Mouse (Mus musculus): ENCODE measurements around the gene Serpinb6b. TPM values are rescaled to one million over a fixed set of nuclear protein-coding genes. Genes with fewer than 3 reads are reported as not detected.
A peak's percentile ranks its signal among the peaks of the same experiment; 100 is the strongest.

The Serpinb6b gene
- polyA plus RNA-seq, 1 experiment from 2014 or later: 0.92 TPM

DNA sequence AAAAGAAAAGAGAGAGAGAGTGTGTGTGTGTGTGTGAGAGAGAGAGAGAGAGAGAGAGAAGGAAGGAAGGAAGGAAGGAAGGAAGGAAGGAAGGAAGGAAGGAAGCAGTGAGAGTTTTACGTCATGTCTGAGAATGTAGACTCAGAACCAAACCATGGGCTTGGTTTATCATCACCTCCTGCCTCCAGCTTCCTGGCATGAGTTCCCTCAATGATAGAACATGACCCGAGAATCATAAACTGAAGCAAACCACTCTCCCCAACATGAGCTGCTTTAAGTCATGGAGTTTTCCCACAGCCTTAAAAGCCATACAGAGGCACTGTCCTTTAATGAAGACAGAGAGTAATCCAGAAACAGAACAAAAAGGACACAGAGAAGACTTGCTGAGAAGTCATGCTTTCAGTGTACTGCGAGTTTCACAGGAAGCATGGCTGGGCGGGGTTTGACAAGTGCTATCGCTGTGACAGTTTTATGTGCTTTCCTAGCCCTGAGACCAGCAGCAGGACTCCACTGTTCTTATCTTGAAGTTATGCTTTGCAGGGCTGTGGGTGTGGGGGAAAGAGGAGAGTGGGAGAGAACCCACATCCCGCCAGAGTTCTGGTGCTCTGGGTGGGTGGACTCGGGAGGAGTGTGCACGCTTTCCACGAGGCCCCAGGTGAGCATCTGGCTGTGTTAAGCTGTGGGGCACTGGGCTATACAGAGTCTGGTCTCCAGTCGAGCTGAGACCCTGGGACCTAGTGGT is 28.3 kb downstream of the Serpinb6b start:
- Histone ChIP-seq H3K27ac (no peak overlapping the region), H3K9ac (no peak overlapping the region), H3K4me1 (no peaks in the 10 kb centered on the region), H3K9me3 (no peaks in the 10 kb centered on the region), H3K36me3 (no peaks in the 10 kb centered on the region), H3K27me3 (no peaks in the 10 kb centered on the region), H3K4me3 (no peak overlapping the region), H3K4me2 (replicated peaks) (no peak overlapping the region)
- 57% methylated on average over 10 of the region's 10 CpGs for WGBS
- ATAC-seq (ENCODE audit: low FRiP score, low read depth): no peak

DNA sequence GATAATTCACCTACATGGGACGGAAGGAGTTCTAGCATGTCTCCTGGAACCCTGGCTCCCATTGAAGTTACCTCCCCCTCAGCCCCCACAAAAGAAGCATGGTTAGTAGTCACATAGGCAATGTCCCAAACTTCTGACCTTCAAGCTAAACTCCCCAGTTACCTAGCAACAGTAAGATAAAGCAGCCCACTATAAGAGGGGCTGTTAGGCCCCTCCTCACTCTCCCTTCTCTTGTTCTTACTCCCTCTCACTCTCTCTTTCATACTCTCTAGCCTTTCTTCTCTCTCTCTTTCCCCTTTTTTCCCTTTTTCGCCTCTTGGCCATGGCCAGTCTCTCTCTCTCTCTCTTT is 28.9 kb downstream of the Serpinb6b start:
- no peak overlapping the region for H3K27ac ChIP-seq
- no peak overlapping the region for H3K4me2 ChIP-seq (replicated peaks)
- no peaks in the 10 kb centered on the region for H3K9me3 ChIP-seq
- no peaks in the 10 kb centered on the region for H3K27me3 ChIP-seq
- no peak overlapping the region for H3K4me3 ChIP-seq
- no peak for ATAC-seq (ENCODE audit: low FRiP score, low read depth)
- no peak overlapping the region for H3K9ac ChIP-seq
- WGBS: 84% methylated on average over 2 of the region's 2 CpGs
- no peaks in the 10 kb centered on the region for H3K4me1 ChIP-seq
- H3K36me3 ChIP-seq: no peaks in the 10 kb centered on the region

DNA sequence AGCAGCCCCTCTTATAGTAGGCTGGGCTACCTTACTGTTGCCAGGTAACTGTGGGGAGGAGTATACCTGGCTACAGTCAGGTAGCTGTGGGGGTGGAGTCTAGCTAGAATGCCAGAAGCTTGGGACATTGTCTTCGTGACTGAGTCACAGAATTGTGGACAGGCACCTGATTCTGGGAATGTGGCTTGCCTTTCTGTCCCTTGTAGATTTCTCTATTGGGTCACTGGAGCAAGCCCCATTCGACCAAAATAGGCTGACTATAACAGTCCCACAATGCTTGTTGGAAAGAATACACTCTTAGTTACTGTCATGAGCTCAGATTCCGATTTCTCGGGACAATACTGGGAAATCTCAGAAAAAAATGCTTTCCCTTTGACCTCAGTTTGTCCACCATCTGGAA is 30.0 kb downstream of the Serpinb6b start:
- Histone ChIP-seq H3K27ac (no peak overlapping the region), H3K36me3 (no peaks in the 10 kb centered on the region), H3K27me3 (no peaks in the 10 kb centered on the region), H3K4me3 (no peak overlapping the region), H3K9ac (no peak overlapping the region), H3K4me1 (no peaks in the 10 kb centered on the region), H3K4me2 (replicated peaks) (no peak overlapping the region), H3K9me3 (no peaks in the 10 kb centered on the region)
- 73% methylated on average over 4 of the region's 4 CpGs for WGBS
- no peak for ATAC-seq (ENCODE audit: low FRiP score, low read depth)

DNA sequence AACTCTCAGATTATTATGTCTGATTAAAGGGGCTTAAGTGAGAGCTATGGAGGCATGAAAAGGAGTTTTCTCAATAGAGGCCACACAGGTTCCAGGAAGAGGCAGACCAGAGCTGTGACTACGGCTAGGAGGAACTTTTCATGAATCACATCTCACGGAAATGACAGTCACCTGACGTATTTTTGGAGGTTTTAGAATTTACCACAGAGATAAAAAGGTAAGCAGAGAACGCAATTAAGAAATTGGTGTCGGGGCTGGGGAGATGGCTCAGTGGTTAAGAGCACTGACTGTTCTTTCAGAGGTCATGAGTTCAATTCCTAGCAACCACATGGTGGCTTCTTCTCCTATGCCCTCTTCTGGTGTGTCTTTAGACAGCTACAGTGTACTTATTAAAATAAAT is 36.3 kb downstream of the Serpinb6b start:
- Histone ChIP-seq H3K27me3 (no peaks in the 10 kb centered on the region), H3K9me3 (no peaks in the 10 kb centered on the region), H3K9ac (no peak overlapping the region), H3K4me1 (peaks cover 7% of the 10 kb centered on the region; the same call in 1 of the 2 replicates), H3K27ac (no peak overlapping the region), H3K36me3 (no peaks in the 10 kb centered on the region), H3K4me3 (no peak overlapping the region), H3K4me2 (replicated peaks) (no peak overlapping the region)
- no peak for ATAC-seq (ENCODE audit: low FRiP score, low read depth)
- WGBS: 92% methylated on average over 5 of the region's 5 CpGs

DNA sequence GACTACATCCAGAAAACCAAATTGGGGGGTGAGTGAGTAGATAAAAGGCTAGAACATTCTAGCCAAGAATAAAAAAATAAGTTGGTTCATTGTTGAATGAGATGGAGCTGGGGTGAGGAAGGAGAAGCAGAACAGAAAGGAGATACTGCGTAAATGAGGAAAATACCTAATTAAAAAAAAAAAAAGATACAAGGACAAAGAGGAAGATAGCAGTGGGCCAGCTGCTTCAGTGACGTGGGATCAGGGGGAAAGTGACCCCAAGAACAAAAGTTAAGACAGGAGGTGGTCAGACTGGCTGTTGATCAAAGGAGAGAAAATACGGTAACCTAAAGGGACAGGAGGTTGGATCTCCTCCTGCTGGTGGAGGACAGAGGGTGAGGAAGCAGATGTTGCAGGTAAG is 37.9 kb downstream of the Serpinb6b start, which contains the start of gene Serpinb9:
Gene Serpinb9 (plus strand): TSS at position 301 of the 400 bp plus-strand sequence.
- Histone ChIP-seq H3K36me3 (no peaks in the 10 kb centered on the region), H3K27me3 (no peaks in the 10 kb centered on the region), H3K27ac (peak within 1 kb of the TSS; percentile 65; the same call in 1 of the 2 replicates), H3K4me2 (replicated peaks) (peak within 1 kb of the TSS; percentile 63), H3K4me3 (peak within 1 kb of the TSS; percentile 42), H3K9me3 (no peaks in the 10 kb centered on the region), H3K4me1 (peaks cover 7% of the 10 kb centered on the region; the same call in 1 of the 2 replicates), H3K9ac (0 out of 2 replicates have a peak within 1 kb of the TSS, but pooled peaks have one; percentile 58)
- ATAC-seq (ENCODE audit: low FRiP score, low read depth): no peak
- 74% methylated on average over 3 of the region's 3 CpGs for WGBS

DNA sequence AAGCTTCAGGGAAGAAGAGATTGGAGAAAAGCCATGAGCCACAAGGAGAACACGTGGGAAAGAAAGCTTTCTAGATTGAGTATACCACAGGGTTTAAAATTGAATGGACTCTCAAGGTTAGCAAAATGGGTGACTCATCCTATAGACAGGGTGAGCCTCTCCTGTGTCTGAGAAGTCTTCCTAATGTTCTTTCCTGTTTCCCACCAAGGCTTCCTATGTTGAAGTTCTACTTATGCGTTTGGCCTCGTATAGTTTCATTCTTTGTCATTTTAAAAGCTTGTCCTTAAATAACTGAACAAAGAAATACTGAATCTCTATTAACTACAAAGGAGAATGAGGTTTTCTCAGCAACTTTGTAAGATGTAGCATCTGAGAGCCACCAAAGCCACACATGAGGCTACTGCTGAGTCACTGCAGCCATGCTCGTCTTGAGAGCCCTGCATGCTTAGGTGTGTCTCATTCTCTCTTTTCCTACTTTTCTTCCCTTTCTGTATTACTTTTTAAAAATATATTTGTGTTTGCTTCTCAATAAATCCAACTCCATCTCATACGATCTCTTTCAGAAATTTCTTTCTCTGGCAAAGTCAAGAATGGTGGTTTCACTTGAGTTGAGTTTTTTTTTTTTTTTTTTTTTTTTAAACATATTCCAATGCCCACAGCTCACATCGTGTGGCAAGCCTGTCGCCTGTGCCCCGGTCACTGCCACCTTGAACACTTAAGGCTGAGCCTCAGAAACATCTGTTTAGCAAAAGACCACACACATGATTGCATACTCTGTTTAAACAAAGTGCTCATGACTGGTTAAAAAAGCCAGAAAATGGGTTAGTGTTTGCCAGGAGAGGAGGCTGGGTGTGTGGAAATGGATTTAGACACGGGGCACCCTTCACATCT is 38.8 kb downstream of the Serpinb6b start:
- Histone ChIP-seq H3K4me1 (peaks cover 7% of the 10 kb centered on the region; the same call in 1 of the 2 replicates), H3K36me3 (no peaks in the 10 kb centered on the region), H3K4me3 (peak overlapping the region; percentile 42), H3K27ac (peak overlapping the region; percentile 65), H3K9me3 (no peaks in the 10 kb centered on the region), H3K9ac (0 out of 2 replicates have a peak overlapping the region, but pooled peaks have one; percentile 58), H3K27me3 (no peaks in the 10 kb centered on the region), H3K4me2 (replicated peaks) (peak overlapping the region; percentile 63)
- no peak for ATAC-seq (ENCODE audit: low FRiP score, low read depth)
- WGBS: 57% methylated on average over 9 of the region's 9 CpGs

DNA sequence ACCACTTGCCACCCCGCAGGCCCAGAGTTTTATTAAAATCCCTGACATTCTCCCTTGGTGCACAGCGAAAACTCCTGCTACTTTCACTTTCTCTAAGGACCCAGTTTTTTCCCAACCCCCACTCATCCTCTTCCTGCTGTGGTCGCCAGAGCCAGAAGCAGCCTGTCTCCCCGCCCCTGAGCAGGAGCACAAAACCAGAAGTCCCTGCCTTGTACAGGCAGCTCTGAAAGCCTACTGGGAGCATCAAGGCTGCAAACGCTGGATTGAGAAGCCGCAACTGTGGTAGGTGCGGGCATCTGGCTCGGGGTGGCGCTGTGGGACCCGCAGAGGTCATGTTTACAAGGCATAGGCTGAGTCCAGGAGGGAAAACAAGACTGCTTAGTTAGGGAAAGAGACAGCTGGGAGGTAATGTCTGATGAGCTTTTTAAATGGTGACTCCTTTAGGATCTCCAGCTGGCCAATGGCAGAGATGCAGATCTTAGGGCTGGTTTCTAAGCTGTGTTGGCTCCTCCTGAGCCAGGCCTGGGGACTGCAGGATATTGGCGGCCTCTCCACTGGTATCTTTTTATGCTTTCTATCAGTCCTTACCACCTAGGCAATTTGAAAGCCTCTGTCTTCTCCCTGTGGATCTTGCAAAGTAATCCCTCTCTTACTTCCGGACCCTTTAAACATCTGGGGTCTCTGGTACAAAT is 39.6 kb downstream of the Serpinb6b start:
- Histone ChIP-seq H3K27ac (peak overlapping the region; percentile 65), H3K4me3 (peak overlapping the region; percentile 42), H3K27me3 (no peaks in the 10 kb centered on the region), H3K9ac (peak overlapping the region; percentile 58), H3K4me1 (peaks cover 7% of the 10 kb centered on the region; the same call in 1 of the 2 replicates), H3K9me3 (no peaks in the 10 kb centered on the region), H3K4me2 (replicated peaks) (peak overlapping the region; percentile 63), H3K36me3 (no peaks in the 10 kb centered on the region)
- WGBS: 14% methylated on average over 12 of the region's 12 CpGs
- ATAC-seq (ENCODE audit: low FRiP score, low read depth): peak; percentile 90

DNA sequence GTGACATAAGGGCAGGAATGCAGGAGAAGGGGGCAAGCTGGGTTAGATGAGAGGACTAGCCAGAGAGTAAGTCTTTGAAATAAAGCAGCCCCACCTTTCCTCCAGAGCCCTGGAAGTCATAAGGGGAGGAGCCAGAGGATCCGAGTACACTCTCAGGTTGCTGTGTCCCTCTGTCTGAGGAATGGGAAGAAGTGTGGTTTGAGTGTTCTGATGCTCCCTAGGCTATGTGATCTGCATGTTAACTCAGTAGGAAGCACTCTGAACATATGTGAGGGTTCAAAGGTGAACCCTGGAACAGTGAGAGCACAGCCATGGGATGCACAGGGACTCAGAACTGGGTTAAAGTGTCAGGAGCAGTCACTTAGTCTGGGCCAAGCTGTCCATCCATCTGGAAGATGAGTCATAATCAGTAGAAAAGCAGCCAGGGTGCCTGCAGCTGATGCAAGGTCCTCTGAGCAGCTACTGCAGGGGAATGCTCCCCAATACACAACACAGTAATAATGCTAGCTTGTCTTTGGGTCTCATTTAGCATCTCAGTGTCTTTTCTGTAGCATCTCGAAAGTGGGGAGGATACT is 40.6 kb downstream of the Serpinb6b start:
- ATAC-seq (ENCODE audit: low FRiP score, low read depth): no peak
- Histone ChIP-seq H3K27me3 (no peaks in the 10 kb centered on the region), H3K9ac (no peak overlapping the region), H3K36me3 (no peaks in the 10 kb centered on the region), H3K9me3 (no peaks in the 10 kb centered on the region), H3K27ac (no peak overlapping the region), H3K4me1 (peaks cover 7% of the 10 kb centered on the region; the same call in 1 of the 2 replicates), H3K4me2 (replicated peaks) (no peak overlapping the region), H3K4me3 (no peak overlapping the region)
- 44% methylated on average over 2 of the region's 2 CpGs for WGBS

DNA sequence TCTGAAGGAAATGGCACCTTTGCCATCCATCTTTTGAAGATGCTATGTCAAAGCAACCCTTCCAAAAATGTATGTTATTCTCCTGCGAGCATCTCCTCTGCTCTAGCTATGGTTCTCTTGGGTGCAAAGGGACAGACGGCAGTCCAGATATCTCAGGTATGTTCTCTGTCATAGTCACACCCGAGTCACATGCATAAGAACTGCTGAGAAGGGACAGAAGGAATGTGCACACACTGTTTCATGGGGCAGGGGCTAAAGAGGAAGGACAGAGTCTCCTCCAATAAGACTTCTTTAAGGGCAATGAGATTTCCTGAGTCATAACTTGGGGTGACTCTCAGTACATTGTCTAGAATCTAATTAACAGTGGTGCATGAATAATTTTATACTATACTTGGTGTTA is 41.5 kb downstream of the Serpinb6b start:
- no peak for ATAC-seq (ENCODE audit: low FRiP score, low read depth)
- no peaks in the 10 kb centered on the region for H3K9me3 ChIP-seq
- WGBS: 90% methylated on average over 3 of the region's 3 CpGs
- peaks cover 7% of the 10 kb centered on the region; the same call in 1 of the 2 replicates for H3K4me1 ChIP-seq
- no peaks in the 10 kb centered on the region for H3K27me3 ChIP-seq
- no peak overlapping the region for H3K9ac ChIP-seq
- no peak overlapping the region for H3K4me2 ChIP-seq (replicated peaks)
- no peak overlapping the region for H3K27ac ChIP-seq
- no peak overlapping the region for H3K4me3 ChIP-seq
- H3K36me3 ChIP-seq: no peaks in the 10 kb centered on the region

DNA sequence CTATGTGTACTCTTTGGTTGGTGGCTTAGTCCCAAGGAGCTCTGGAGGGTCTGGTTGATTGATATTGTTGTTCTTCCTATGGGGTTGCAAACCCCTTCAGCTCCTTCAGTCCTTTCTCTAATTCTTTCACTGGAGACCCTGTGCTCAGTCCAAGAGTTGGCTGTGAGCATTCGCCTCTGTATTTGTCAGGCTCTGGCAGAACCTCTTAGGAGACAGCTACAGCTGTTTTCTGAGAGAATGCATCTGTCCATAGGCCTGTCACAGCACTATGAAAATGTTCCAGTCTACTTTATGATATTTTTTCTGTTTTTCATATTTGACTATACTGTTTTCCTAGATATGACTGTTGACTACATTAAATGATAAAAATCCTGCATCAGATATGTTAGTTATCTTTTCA is 47.4 kb downstream of the Serpinb6b start:
- ATAC-seq (ENCODE audit: low FRiP score, low read depth): no peak
- Histone ChIP-seq H3K4me3 (no peak overlapping the region), H3K27me3 (no peaks in the 10 kb centered on the region), H3K9ac (no peak overlapping the region), H3K36me3 (no peaks in the 10 kb centered on the region), H3K9me3 (no peaks in the 10 kb centered on the region), H3K4me1 (no peaks in the 10 kb centered on the region), H3K4me2 (replicated peaks) (no peak overlapping the region), H3K27ac (no peak overlapping the region)
- WGBS: 86% methylated on average over 1 of the region's 1 CpGs

DNA sequence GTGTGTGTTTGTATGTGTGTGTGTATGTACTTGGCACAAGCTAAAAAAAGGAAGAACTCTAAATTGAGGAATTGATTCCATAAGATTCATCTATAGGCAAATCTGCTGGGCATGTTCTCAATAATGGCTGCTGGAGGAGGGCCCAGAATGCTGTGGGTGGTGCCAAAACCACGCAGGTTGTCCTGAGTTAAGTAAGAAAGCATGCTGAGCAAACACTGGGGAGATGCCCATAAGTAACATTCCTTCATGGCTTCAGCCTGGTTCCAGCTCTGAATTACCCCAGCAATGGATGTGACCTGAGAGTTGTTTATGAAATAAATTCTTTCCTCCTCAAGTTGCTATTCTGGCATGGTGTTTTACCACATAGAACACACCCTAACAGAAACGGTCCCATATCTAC is 48.3 kb downstream of the Serpinb6b start:
- no peaks in the 10 kb centered on the region for H3K36me3 ChIP-seq
- WGBS: 67% methylated on average over 2 of the region's 2 CpGs
- no peak overlapping the region for H3K4me3 ChIP-seq
- no peaks in the 10 kb centered on the region for H3K27me3 ChIP-seq
- H3K4me2 ChIP-seq (replicated peaks): no peak overlapping the region
- no peaks in the 10 kb centered on the region for H3K4me1 ChIP-seq
- ATAC-seq (ENCODE audit: low FRiP score, low read depth): no peak
- no peak overlapping the region for H3K9ac ChIP-seq
- H3K9me3 ChIP-seq: no peaks in the 10 kb centered on the region
- H3K27ac ChIP-seq: no peak overlapping the region
